Mouse (Mus musculus) spleen, postnatal 14 days (tissue): Measurements from ENCODE around the gene Vmn1r36.
"Not testable (repeated sequence)": the region's sequence is repeated elsewhere in the genome, so short reads cannot be mapped to it uniquely, and the experiment has no call there.

Experiments
- DNase-seq, 2 experiments: peaks; one replicate each; pipeline ENCODE4 v3.0.0; 2021 to 2022; ENCODE audit warnings: low spot score in 2 of 2

Gene Vmn1r36

GRCm38 (mm10) chr6:66719068-66719467 is at the start of gene Vmn1r36:
Gene Vmn1r36, minus strand, starts transcription at chr6:66719168.
- not testable (repeated sequence) for DNase-seq

- DNase-seq, result not testable (repeated sequence)
Measured at GRCm38 (mm10) chr6:66729082-66729481, 10.1 kb upstream of the Vmn1r36 start, which contains the start of gene Vmn1r37. Gene Vmn1r37, plus strand, starts transcription at chr6:66729382.

GRCm38 (mm10) chr6:66713854-66714253 is 5.1 kb downstream of the Vmn1r36 start:
- no peak for DNase-seq

- no peak for DNase-seq
Measured at GRCm38 (mm10) chr6:66708901-66709300, 10.1 kb downstream of the Vmn1r36 start.

- no peak for DNase-seq
Measured at GRCm38 (mm10) chr6:66685806-66686205, 33.2 kb downstream of the Vmn1r36 start, which contains the start of gene Vmn1r35. Gene Vmn1r35, minus strand, starts transcription at chr6:66685906.
